Mouse (Mus musculus) hindbrain, embryonic 14.5 days (tissue): Measurements from ENCODE around the gene Cmtm8. TPM values are rescaled to one million over a fixed set of nuclear protein-coding genes. Genes with fewer than 3 reads are reported as not detected.
A peak's percentile ranks its signal among the peaks of the same experiment; 100 is the strongest.

Experiments
- ATAC-seq: fragments of 200-750 bp; cut with Nextera tagmentation; 2 replicates; pipeline ENCODE4 v1.8.0; 2017; ENCODE audit warnings: moderate number of reproducible peaks, mild to moderate bottlenecking, moderate TSS enrichment, moderate library complexity; ENCODE audit not compliant: low FRiP score
- DNase-seq: peaks from one replicate; pipeline ENCODE4 v3.0.0-alpha.2; 2015; ENCODE audit warnings: low spot score
- H3K27ac ChIP-seq: fragments of 300-500 bp; sonication (generic); 2 replicates; pipeline ENCODE4 v1.5.1; 2014; ENCODE audit warnings: mild to moderate bottlenecking, moderate library complexity
- H3K27me3 ChIP-seq: fragments of 300-500 bp; sonication (generic); 2 replicates; pipeline ENCODE4 v1.6.1; 2014; ENCODE audit warnings: mild to moderate bottlenecking, low read length, mixed read lengths; ENCODE audit not compliant: control insufficient read depth, insufficient read depth
- H3K36me3 ChIP-seq: fragments of 300-500 bp; sonication (generic); replicated peaks from 2 replicates; pipeline ENCODE4 v1.6.1; 2014; ENCODE audit not compliant: control insufficient read depth, insufficient read depth
- H3K4me1 ChIP-seq: fragments of 300-500 bp; sonication (generic); replicated peaks from 2 replicates; pipeline ENCODE4 v1.6.1; 2014; ENCODE audit warnings: antibody characterized with exemption, low read length, mixed read lengths; ENCODE audit not compliant: control insufficient read depth, insufficient read depth
- H3K4me2 ChIP-seq: fragments of 300-500 bp; sonication (generic); replicated peaks from 2 replicates; pipeline ENCODE4 v1.6.1; 2014; ENCODE audit warnings: mild to moderate bottlenecking, moderate library complexity
- H3K4me3 ChIP-seq: fragments of 300-500 bp; sonication (generic); replicated peaks from 2 replicates; pipeline ENCODE4 v1.5.1; 2014; ENCODE audit warnings: mild to moderate bottlenecking, low read length
- H3K9ac ChIP-seq: fragments of 300-500 bp; sonication (generic); 2 replicates; pipeline ENCODE4 v1.6.1; 2014
- H3K9me3 ChIP-seq: fragments of 300-500 bp; sonication (generic); 2 replicates; pipeline ENCODE4 v1.6.1; 2016; ENCODE audit warnings: low read length; ENCODE audit not compliant: control insufficient read depth
- WGBS: fragments of 180-500 bp; shearing (Covaris S2); extraction: QIAGEN DNeasy Blood & Tissue Kit; methylation state at CpG from one replicate; pipeline ENCODE4 v1.1.7; 2014; 5-methylcytosine and 5-hydroxymethylcytosine counted together
- polyA plus RNA-seq: library from polyadenylated mRNA; unstranded; fragments of >200 nt; fragmentation: Nextera tagmentation; extraction: Ambion mirVana; gene quantifications from 2 replicates; pipeline ENCODE4 v1.2.1, GENCODE M21; 2014

The Cmtm8 gene
- polyA plus RNA-seq, 1 experiment from 2014 or later, result 14.3 TPM

DNA sequence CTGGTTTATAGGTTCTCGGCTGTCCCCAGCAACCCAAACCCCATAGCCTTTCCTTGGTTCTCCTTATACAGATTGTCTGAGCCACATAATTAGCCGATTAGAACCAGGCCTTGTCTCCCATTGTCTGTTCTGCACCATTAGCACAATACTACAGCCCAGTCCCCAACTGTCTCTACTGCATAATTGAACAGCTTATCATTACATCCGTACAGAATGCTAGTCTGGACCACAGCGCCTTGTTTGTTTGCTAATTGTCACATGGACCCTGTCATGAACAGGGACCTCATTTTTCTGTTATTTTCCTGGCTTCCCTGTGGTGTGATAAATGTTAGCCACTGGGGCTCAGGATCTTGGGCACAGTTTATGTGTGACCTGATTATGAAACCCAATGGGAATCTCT is 84.1 kb downstream of the Cmtm8 start:
- ATAC-seq (no peak), DNase-seq (no peak)
- H3K27me3 ChIP-seq, result no peaks in the 10 kb centered on the region
- no peak overlapping the region for H3K4me2 ChIP-seq
- no peaks in the 10 kb centered on the region for H3K36me3 ChIP-seq
- H3K4me1 ChIP-seq, result no peaks in the 10 kb centered on the region
- H3K4me3 ChIP-seq, result no peak overlapping the region
- WGBS, result 53% methylated on average over 4 of the region's 4 CpGs
- no peak overlapping the region for H3K27ac ChIP-seq
- H3K9me3 ChIP-seq, result no peaks in the 10 kb centered on the region
- no peak overlapping the region for H3K9ac ChIP-seq

GRCm38 (mm10) chr9:114758801-114759200 is 85.2 kb downstream of the Cmtm8 start:
- H3K4me2 ChIP-seq, result no peak overlapping the region
- H3K4me1 ChIP-seq, result no peaks in the 10 kb centered on the region
- H3K27ac ChIP-seq, result no peak overlapping the region
- no peaks in the 10 kb centered on the region for H3K9me3 ChIP-seq
- DNase-seq (no peak), ATAC-seq (no peak)
- H3K27me3 ChIP-seq, result no peaks in the 10 kb centered on the region
- H3K4me3 ChIP-seq, result no peak overlapping the region
- no peak overlapping the region for H3K9ac ChIP-seq
- 88% methylated on average over 5 of the region's 5 CpGs for WGBS
- no peaks in the 10 kb centered on the region for H3K36me3 ChIP-seq

DNA sequence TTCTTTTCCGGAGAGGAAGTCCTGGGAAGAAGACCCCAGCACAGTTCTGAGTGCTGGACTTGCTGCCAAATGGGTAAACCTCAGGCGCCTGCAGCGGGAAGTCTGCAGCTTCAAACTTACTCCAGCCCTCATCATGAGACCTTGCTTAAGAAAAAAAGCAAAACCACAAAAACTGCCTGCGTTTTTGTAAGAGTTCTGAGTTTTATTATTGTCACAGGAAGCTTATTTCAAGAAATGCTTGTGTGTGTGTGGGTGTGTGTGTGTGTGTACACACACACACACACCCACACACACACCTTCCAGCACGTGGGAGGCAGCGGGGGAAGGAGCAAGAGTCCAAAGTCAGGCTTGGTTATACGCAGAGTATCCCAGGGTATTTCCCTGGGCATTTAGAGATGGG is 85.7 kb downstream of the Cmtm8 start:
- ATAC-seq (no peak), DNase-seq (no peak)
- H3K9ac ChIP-seq, result no peak overlapping the region
- H3K36me3 ChIP-seq, result no peaks in the 10 kb centered on the region
- H3K4me3 ChIP-seq, result no peak overlapping the region
- 82% methylated on average over 7 of the region's 7 CpGs for WGBS
- H3K4me2 ChIP-seq, result no peak overlapping the region
- H3K27me3 ChIP-seq, result no peaks in the 10 kb centered on the region
- no peak overlapping the region for H3K27ac ChIP-seq
- no peaks in the 10 kb centered on the region for H3K9me3 ChIP-seq
- peaks cover 2% of the 10 kb centered on the region; the same call in 1 of the 2 replicates for H3K4me1 ChIP-seq

DNA sequence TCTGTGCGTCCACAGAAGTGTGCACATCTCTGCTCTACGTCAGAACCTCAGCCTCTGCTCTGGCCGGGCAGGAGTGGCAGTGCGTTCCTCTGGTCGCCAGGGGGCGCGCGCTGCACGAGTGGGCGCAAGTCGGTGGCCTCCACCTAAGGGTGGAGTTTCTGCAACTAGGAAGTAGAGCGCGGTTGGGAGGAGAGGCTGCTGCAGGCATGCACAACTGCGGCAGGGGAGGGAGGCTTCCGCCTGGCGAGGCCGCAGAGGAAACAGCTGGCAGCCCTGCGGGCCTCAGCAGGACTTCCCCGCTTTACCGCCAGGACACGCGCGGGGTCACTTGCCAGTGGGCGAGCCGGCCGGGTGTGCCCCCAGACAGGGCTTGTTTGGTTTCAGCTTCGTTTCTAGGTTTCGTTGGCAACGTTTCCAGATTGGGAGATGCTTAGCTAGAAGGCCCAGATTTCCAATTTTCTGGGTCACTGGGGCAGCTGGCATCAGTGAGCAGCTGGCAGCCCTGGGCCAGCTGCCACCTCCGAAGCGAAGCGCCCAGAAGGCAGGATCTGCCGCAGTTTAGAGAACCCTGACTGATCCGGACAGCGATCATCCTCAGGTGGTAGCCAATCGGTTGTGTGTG is 91.0 kb downstream of the Cmtm8 start:
- H3K36me3 ChIP-seq, result peaks cover 10% of the 10 kb centered on the region; the same call in 1 of the 2 replicates
- peaks cover 7% of the 10 kb centered on the region for H3K4me1 ChIP-seq
- ATAC-seq (peak; percentile 83), DNase-seq (peak; percentile 82)
- peak overlapping the region; percentile 36 for H3K4me3 ChIP-seq
- no peaks in the 10 kb centered on the region for H3K27me3 ChIP-seq
- H3K9me3 ChIP-seq, result no peaks in the 10 kb centered on the region
- 2% methylated on average over 36 of the region's 36 CpGs for WGBS
- peak overlapping the region; percentile 44 for H3K9ac ChIP-seq
- H3K27ac ChIP-seq, result peak overlapping the region; percentile 48
- peak overlapping the region; percentile 59 for H3K4me2 ChIP-seq

- Histone ChIP-seq H3K4me3 (no peak overlapping the region), H3K27me3 (no peaks in the 10 kb centered on the region), H3K9me3 (no peaks in the 10 kb centered on the region), H3K9ac (peak overlapping the region; percentile 44; the same call in 1 of the 2 replicates), H3K4me2 (peak overlapping the region; percentile 59), H3K27ac (peak overlapping the region; percentile 48), H3K36me3 (peaks cover 16% of the 10 kb centered on the region), H3K4me1 (peaks cover 7% of the 10 kb centered on the region)
- DNase-seq, result no peak
- ATAC-seq, result no peak; the same call in 1 of the 2 replicates
- 76% methylated on average over 9 of the region's 9 CpGs for WGBS
Measured at GRCm38 (mm10) chr9:114752311-114752710, 91.6 kb downstream of the Cmtm8 start.

DNA sequence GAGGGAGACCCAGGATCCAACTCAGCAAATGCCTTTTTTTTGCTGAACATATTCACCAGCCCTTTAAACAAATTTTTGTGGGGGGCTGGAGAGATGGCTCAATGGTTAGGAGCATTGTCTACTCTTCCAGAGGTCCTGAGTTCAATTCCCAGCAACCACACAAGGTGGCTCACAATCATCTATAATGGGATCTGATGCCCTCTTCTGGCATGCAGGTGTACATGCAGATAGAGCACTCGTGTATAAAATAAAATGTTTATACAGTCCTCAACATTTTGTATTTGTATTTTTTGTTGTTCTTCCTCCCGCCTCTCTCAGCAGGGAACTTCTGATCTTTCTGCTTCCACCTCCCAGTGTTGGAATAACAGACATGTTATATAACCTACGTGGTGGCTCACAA is 92.4 kb downstream of the Cmtm8 start:
- no peaks in the 10 kb centered on the region for H3K9me3 ChIP-seq
- peaks cover 7% of the 10 kb centered on the region for H3K4me1 ChIP-seq
- H3K9ac ChIP-seq, result no peak overlapping the region
- no peak overlapping the region for H3K4me3 ChIP-seq
- DNase-seq (no peak), ATAC-seq (no peak)
- WGBS, result 87% methylated on average over 3 of the region's 3 CpGs
- H3K27me3 ChIP-seq, result no peaks in the 10 kb centered on the region
- H3K4me2 ChIP-seq, result no peak overlapping the region
- H3K27ac ChIP-seq, result no peak overlapping the region
- H3K36me3 ChIP-seq, result peaks cover 24% of the 10 kb centered on the region

DNA sequence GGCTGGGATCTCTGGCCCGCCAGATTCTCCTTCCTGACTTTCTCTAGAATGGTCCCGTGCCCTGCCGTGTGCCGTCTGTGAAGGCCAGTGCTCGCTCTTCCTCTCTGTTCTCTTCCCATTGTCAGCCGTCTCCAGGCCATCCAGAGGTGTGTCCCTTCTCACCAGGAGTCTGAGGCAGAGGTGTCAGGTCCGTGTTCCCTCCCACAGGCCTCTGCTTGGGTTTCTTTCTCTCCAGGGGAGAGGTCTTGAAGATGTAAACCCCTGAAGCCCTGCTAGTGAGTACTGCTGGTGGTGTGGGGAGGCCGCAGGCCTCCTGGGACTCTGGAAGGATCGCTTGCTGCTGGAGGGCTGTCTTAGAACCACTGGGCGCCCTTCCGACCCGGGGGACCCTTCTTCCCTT is 96.5 kb downstream of the Cmtm8 start:
- no peak for DNase-seq
- H3K9ac ChIP-seq, result no peak overlapping the region
- 0 out of 2 replicates have a peak overlapping the region, but pooled peaks have one; percentile 26 for H3K27ac ChIP-seq
- no peaks in the 10 kb centered on the region for H3K4me1 ChIP-seq
- H3K27me3 ChIP-seq, result no peaks in the 10 kb centered on the region
- no peaks in the 10 kb centered on the region for H3K9me3 ChIP-seq
- H3K4me2 ChIP-seq, result no peak overlapping the region
- 90% methylated on average over 12 of the region's 12 CpGs for WGBS
- no peak overlapping the region for H3K4me3 ChIP-seq
- H3K36me3 ChIP-seq, result peaks cover 32% of the 10 kb centered on the region
- ATAC-seq, result no peak

DNA sequence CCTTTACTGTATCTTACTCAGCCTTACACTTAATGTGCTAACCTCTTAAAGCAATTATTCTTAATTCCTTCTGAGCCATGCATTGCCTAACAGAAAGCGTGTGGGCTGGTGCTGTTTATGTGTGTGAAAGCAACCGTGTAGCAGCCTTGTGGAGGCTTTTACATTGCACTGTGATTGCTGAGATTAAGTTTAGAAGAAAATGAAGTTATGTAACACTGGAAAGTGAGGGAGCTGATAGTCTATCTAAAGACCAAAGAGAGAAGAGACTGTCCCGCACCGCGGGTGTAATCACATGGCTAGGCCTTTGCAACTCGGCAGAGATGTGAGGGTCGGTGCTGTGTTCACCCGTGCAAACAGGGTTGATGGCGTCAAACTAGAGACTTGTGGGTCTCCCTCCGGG is 96.9 kb downstream of the Cmtm8 start:
- 83% methylated on average over 10 of the region's 10 CpGs for WGBS
- no peaks in the 10 kb centered on the region for H3K9me3 ChIP-seq
- H3K27me3 ChIP-seq, result no peaks in the 10 kb centered on the region
- DNase-seq (no peak), ATAC-seq (no peak)
- H3K27ac ChIP-seq, result no peak overlapping the region
- H3K4me1 ChIP-seq, result no peaks in the 10 kb centered on the region
- H3K9ac ChIP-seq, result no peak overlapping the region
- no peak overlapping the region for H3K4me3 ChIP-seq
- no peak overlapping the region for H3K4me2 ChIP-seq
- peaks cover 32% of the 10 kb centered on the region for H3K36me3 ChIP-seq

DNA sequence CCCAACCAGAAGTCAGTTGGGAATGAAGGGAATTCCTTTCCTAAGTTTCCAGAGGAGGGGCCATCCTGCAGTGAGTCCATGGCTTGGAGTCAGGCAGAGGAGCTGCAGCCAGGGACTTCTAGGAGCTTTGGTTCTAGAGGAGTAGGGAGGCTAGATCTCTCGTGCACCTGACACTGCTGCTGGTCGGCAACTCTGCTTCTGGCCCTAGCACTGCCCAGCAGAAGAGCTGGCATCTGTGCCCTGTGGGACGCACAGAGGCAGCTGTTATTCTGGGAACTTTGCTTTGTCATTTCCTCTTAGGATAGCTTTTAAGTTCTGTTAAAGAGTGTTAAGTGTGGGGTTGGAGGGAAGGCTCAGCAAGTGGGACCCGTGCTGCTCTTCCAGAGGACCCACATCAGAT is 98.3 kb downstream of the Cmtm8 start:
- WGBS, result 79% methylated on average over 4 of the region's 4 CpGs
- ATAC-seq (no peak), DNase-seq (no peak)

GRCm38 (mm10) chr9:114745163-114745562 is 98.8 kb downstream of the Cmtm8 start:
- Histone ChIP-seq H3K9ac (no peak overlapping the region), H3K27ac (no peak overlapping the region), H3K4me3 (no peak overlapping the region), H3K4me2 (no peak overlapping the region), H3K4me1 (no peaks in the 10 kb centered on the region), H3K27me3 (no peaks in the 10 kb centered on the region), H3K36me3 (peaks cover 27% of the 10 kb centered on the region), H3K9me3 (no peaks in the 10 kb centered on the region)
- ATAC-seq, result no peak
- no peak for DNase-seq
- WGBS, result 88% methylated on average over 4 of the region's 4 CpGs

More for the DNA sequence above, 98.3 kb downstream of the Cmtm8 start:
- no peaks in the 10 kb centered on the region for H3K4me1 ChIP-seq
- H3K9ac ChIP-seq, result no peak overlapping the region
- H3K4me2 ChIP-seq, result no peak overlapping the region
- no peaks in the 10 kb centered on the region for H3K27me3 ChIP-seq
- H3K36me3 ChIP-seq, result peaks cover 30% of the 10 kb centered on the region
- H3K9me3 ChIP-seq, result no peaks in the 10 kb centered on the region
- H3K27ac ChIP-seq, result no peak overlapping the region
- no peak overlapping the region for H3K4me3 ChIP-seq
